9 mouse cellular contexts compared by ENCODE assay signal in genomic region chr4:34991116-34991515, GRCm38 (mm10).
DNase-seq lines count a peak whose midpoint lies in the region; ATAC-seq lines count a peak whose summit lies in the region.
"Had no signal": no experiment of that assay in that cellular context is flagged by ENCODE, and none has a peak within 500 bp of the region (broad histone marks: within the 10 kb centered on the region; RNA-seq: fewer than 3 reads in every experiment).

No protein-coding gene starts in this region.

- ATAC-seq in erythroid progenitor cell, adult 5-6 weeks (replicated peaks; ENCODE audit: low FRiP score, poor library complexity, severe bottlenecking), result 0 out of 2 replicates have a peak, but pooled peaks have one; percentile 34

- peak; percentile 87 for DNase-seq in heart, adult 11 months
- DNase-seq in heart, adult 8-10 months (ENCODE audit: low spot score), result no peak
- peak; percentile 49 for DNase-seq in R1 (ENCODE audit: low read depth, low spot score)
- peak; percentile 41 to 68 for DNase-seq in kidney, postnatal 4 days
- no peak for DNase-seq in cerebellum, adult 11 months
- DNase-seq in layer of hippocampus, postnatal 36 days, result no peak
- no peak for DNase-seq in embryo, embryonic 11 days
- DNase-seq: cerebellum, adult 8-10 months had no signal

Comparison
In these comparisons a context has a peak if more than half of its experiments do, and no peak if none do; other contexts are left out.
1. DNase-seq: peak in heart, adult 11 months (single experiment), R1 (single experiment) and kidney, postnatal 4 days (2 of 2); none in heart, adult 8-10 months (single experiment), cerebellum, adult 11 months (single experiment), layer of hippocampus, postnatal 36 days (0 of 2) and embryo, embryonic 11 days (single experiment).